Mouse (Mus musculus): ENCODE measurements at regions not wholly inside any gene's neighbourhood (a gene's known extent, or its start where the extent isn't known, plus 50 kb on each side); places are given as distances from the start of the nearest gene placed in this dataset.

DNA sequence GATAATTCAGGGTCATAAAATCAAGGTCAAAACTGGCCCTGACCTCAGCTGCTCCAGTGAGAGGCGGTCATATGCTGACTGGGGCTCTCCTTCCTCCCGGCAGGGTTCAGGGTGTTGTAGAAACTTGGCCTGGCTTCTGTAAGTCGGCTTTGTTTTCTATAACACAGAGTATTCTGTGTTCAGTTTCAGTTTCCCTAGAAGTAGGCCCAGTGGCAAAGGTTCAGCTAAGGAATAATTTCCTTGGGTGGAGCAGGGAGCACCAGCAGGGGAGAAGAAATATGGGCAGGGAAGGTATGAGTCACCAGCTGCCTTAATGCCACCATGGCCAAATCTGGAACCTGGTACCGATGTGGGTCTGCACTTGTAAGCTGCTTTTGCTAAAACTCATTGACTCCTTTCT lies 153.5 kb downstream of the Hibadh start:
- Histone ChIP-seq H3K4me2 (replicated peaks) (no peak overlapping the region), H3K9me3 (replicated peaks) (no peaks in the 10 kb centered on the region), H3K4me3 (replicated peaks) (no peak overlapping the region), H3K27ac (replicated peaks) (0 out of 2 replicates have a peak overlapping the region, but pooled peaks have one; percentile 34), H3K27me3 (no peaks in the 10 kb centered on the region), H3K9ac (no peak overlapping the region), H3K36me3 (no peaks in the 10 kb centered on the region), H3K4me1 (no peaks in the 10 kb centered on the region)
- no peak for ATAC-seq (ENCODE audit: insufficient number of reproducible peaks, low FRiP score, low TSS enrichment, low read depth)
- WGBS: 62% methylated on average over 4 of the region's 4 CpGs

DNA sequence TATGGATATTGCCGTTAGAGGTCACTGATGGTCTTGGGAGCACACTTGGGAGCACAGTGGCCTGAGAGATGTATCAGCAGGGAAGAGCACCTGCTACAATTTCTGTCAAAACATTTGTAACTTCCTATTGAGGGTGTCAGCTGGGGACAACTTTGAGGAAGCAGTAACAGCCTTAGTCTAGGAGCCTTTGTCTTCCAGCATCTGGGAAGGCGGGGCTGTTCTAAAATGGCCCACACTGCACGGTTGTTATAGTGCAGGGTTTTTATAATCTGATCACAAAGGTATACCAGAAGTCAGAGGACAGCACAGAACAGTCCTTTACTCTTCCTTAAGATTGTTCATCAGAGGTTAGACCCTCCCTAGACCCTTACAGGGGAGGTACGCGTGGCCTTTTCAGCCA lies 152.3 kb downstream of the Hibadh start:
- H3K9me3 ChIP-seq (replicated peaks): no peaks in the 10 kb centered on the region
- H3K27me3 ChIP-seq: no peaks in the 10 kb centered on the region
- no peak overlapping the region for H3K9ac ChIP-seq
- H3K4me2 ChIP-seq (replicated peaks): no peak overlapping the region
- WGBS: 91% methylated on average over 5 of the region's 5 CpGs
- no peaks in the 10 kb centered on the region for H3K36me3 ChIP-seq
- no peak for ATAC-seq (ENCODE audit: insufficient number of reproducible peaks, low FRiP score, low TSS enrichment, low read depth)
- H3K4me1 ChIP-seq: no peaks in the 10 kb centered on the region
- H3K4me3 ChIP-seq (replicated peaks): no peak overlapping the region
- no peak overlapping the region for H3K27ac ChIP-seq (replicated peaks)

DNA sequence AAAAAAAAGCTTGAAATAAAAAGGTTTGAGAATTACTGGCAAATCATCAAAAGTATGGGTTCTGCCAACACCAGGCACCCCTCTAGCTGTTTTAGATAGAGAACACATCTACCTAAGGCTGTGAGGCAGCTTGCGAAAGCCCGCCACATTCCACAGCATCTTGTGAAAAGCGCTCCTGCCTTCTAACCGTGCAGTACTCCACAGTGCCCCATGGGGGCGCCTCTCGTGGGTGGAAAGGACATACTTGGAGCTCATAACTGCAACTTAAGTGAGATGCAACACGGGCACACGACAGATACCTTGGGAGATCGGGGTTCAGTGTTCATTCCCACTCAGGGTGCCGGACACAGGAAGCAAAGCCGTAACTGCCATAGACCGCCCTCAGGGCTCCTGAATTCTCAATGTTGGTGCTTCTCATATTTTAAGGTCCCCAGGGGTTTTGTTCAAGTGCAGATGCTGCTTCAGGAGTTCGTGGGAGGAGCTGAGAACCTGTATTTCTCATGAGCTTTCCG lies 149.9 kb downstream of the Hibadh start:
- H3K9me3 ChIP-seq (replicated peaks): no peaks in the 10 kb centered on the region
- H3K27ac ChIP-seq (replicated peaks): no peak overlapping the region
- H3K36me3 ChIP-seq: no peaks in the 10 kb centered on the region
- ATAC-seq (ENCODE audit: insufficient number of reproducible peaks, low FRiP score, low TSS enrichment, low read depth): no peak
- WGBS: 76% methylated on average over 14 of the region's 14 CpGs
- no peak overlapping the region for H3K4me3 ChIP-seq (replicated peaks)
- H3K4me1 ChIP-seq: no peaks in the 10 kb centered on the region
- no peak overlapping the region for H3K9ac ChIP-seq
- no peak overlapping the region for H3K4me2 ChIP-seq (replicated peaks)
- no peaks in the 10 kb centered on the region for H3K27me3 ChIP-seq

- WGBS: 79% methylated on average over 3 of the region's 3 CpGs
- Histone ChIP-seq H3K4me3 (replicated peaks) (no peak overlapping the region), H3K9me3 (replicated peaks) (no peaks in the 10 kb centered on the region), H3K4me2 (replicated peaks) (no peak overlapping the region), H3K27me3 (no peaks in the 10 kb centered on the region), H3K36me3 (no peaks in the 10 kb centered on the region), H3K9ac (no peak overlapping the region), H3K27ac (replicated peaks) (no peak overlapping the region), H3K4me1 (no peaks in the 10 kb centered on the region)
- no peak for ATAC-seq (ENCODE audit: insufficient number of reproducible peaks, low FRiP score, low TSS enrichment, low read depth)
These were observed 144.9 kb downstream of the Hibadh start for GRCm38 (mm10) chr6:52495301-52495700.

DNA sequence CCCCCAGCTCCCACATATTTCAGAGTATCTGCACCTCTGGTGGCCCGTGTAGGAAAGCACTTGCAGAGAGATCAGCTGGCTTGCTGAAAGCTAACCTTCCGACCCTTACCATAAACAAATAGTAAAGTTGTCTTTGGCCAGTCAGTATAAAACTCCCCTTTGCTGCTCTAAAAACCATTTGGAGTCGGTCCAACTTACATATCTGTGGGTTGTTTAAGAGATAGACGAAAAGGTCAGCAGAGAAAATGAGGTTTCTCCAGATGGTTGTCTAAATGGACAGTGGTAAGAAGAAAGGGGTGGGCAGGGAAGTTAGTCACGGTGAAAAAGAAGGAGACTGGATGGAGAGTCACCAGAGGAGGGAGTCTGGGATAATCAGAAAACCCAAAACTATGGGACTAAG lies 144.3 kb downstream of the Hibadh start:
- Histone ChIP-seq H3K36me3 (no peaks in the 10 kb centered on the region), H3K9me3 (replicated peaks) (no peaks in the 10 kb centered on the region), H3K27me3 (no peaks in the 10 kb centered on the region), H3K27ac (replicated peaks) (no peak overlapping the region), H3K4me2 (replicated peaks) (no peak overlapping the region), H3K4me3 (replicated peaks) (no peak overlapping the region), H3K4me1 (no peaks in the 10 kb centered on the region), H3K9ac (no peak overlapping the region)
- WGBS: 63% methylated on average over 5 of the region's 5 CpGs
- ATAC-seq (ENCODE audit: insufficient number of reproducible peaks, low FRiP score, low TSS enrichment, low read depth): no peak
